Mouse (Mus musculus): ENCODE results near the gene Ednra.

GRCm38 (mm10) chr8:77695070-77695469, 29.2 kb downstream of the Ednra start:
- no peak for TF ChIP-seq GATA1 (IDR thresholded peaks at IDR 0.05; ENCODE audit: low read length)
- no peak for TF ChIP-seq TAL1 (IDR thresholded peaks at IDR 0.05; ENCODE audit: low read length)
